Mouse (Mus musculus): ENCODE measurements at regions not wholly inside any gene's neighbourhood (a gene's known extent, or its start where the extent isn't known, plus 50 kb on each side); places are given as distances from the start of the nearest gene placed in this dataset.

- Histone ChIP-seq H3K9ac (ENCODE audit: low read length) (no peak overlapping the region), H3K4me1 (replicated peaks; ENCODE audit: control insufficient read depth, insufficient read depth) (no peaks in the 10 kb centered on the region), H3K27ac (replicated peaks) (no peak overlapping the region), H3K9me3 (ENCODE audit: control insufficient read depth, low read length) (no peaks in the 10 kb centered on the region), H3K27me3 (ENCODE audit: control insufficient read depth, insufficient read depth, low read length) (no peaks in the 10 kb centered on the region), H3K4me3 (ENCODE audit: low read depth, low read length) (no peak overlapping the region), H3K36me3 (ENCODE audit: control insufficient read depth, insufficient read depth, low read length) (no peaks in the 10 kb centered on the region), H3K4me2 (replicated peaks; ENCODE audit: low read depth) (no peak overlapping the region)
- DNase-seq (ENCODE audit: low spot score) (no peak), ATAC-seq (ENCODE audit: low FRiP score, low TSS enrichment) (no peak)
- WGBS, result 75% methylated on average over 4 of the region's 4 CpGs
- TF ChIP-seq EP300 (optimal IDR thresholded peaks at IDR 0.05) (no peak), CTCF (IDR thresholded peaks at IDR 0.05; ENCODE audit: low read depth) (no peak)
Measured at GRCm38 (mm10) chr3:133651996-133652395, 107.1 kb upstream of the Tet2 start.

GRCm38 (mm10) chr3:133659759-133660158 lies 114.8 kb upstream of the Tet2 start:
- Histone ChIP-seq H3K4me1 (replicated peaks; ENCODE audit: control insufficient read depth, insufficient read depth) (no peaks in the 10 kb centered on the region), H3K9ac (ENCODE audit: low read length) (no peak overlapping the region), H3K27ac (replicated peaks) (no peak overlapping the region), H3K9me3 (ENCODE audit: control insufficient read depth, low read length) (no peaks in the 10 kb centered on the region), H3K27me3 (ENCODE audit: control insufficient read depth, insufficient read depth, low read length) (no peaks in the 10 kb centered on the region), H3K4me3 (ENCODE audit: low read depth, low read length) (no peak overlapping the region), H3K36me3 (ENCODE audit: control insufficient read depth, insufficient read depth, low read length) (no peaks in the 10 kb centered on the region), H3K4me2 (replicated peaks; ENCODE audit: low read depth) (no peak overlapping the region)
- TF ChIP-seq EP300 (optimal IDR thresholded peaks at IDR 0.05), result no peak
- TF ChIP-seq CTCF (IDR thresholded peaks at IDR 0.05; ENCODE audit: low read depth), result no peak
- no peak for ATAC-seq (ENCODE audit: low FRiP score, low TSS enrichment)
- WGBS, result 87% methylated on average over 8 of the region's 8 CpGs
- DNase-seq (ENCODE audit: low spot score), result no peak

- H3K4me1 ChIP-seq (replicated peaks; ENCODE audit: control insufficient read depth, insufficient read depth), result no peaks in the 10 kb centered on the region
- no peaks in the 10 kb centered on the region for H3K9me3 ChIP-seq (ENCODE audit: control insufficient read depth, low read length)
- H3K36me3 ChIP-seq (ENCODE audit: control insufficient read depth, insufficient read depth, low read length), result no peaks in the 10 kb centered on the region
- ATAC-seq (ENCODE audit: low FRiP score, low TSS enrichment) (no peak), DNase-seq (ENCODE audit: low spot score) (no peak)
- WGBS, result 64% methylated on average over 3 of the region's 3 CpGs
- H3K4me3 ChIP-seq (ENCODE audit: low read depth, low read length), result no peak overlapping the region
- TF ChIP-seq CTCF (IDR thresholded peaks at IDR 0.05; ENCODE audit: low read depth) (no peak), EP300 (optimal IDR thresholded peaks at IDR 0.05) (no peak)
- H3K9ac ChIP-seq (ENCODE audit: low read length), result no peak overlapping the region
- no peak overlapping the region for H3K27ac ChIP-seq (replicated peaks)
- no peaks in the 10 kb centered on the region for H3K27me3 ChIP-seq (ENCODE audit: control insufficient read depth, insufficient read depth, low read length)
- H3K4me2 ChIP-seq (replicated peaks; ENCODE audit: low read depth), result no peak overlapping the region
Measured at GRCm38 (mm10) chr3:133661303-133661702, 116.4 kb upstream of the Tet2 start.

- Histone ChIP-seq H3K36me3 (ENCODE audit: control insufficient read depth, insufficient read depth, low read length) (no peaks in the 10 kb centered on the region), H3K9me3 (ENCODE audit: control insufficient read depth, low read length) (no peaks in the 10 kb centered on the region), H3K9ac (ENCODE audit: low read length) (no peak overlapping the region), H3K27ac (replicated peaks) (no peak overlapping the region), H3K4me2 (replicated peaks; ENCODE audit: low read depth) (no peak overlapping the region), H3K4me3 (ENCODE audit: low read depth, low read length) (no peak overlapping the region), H3K27me3 (ENCODE audit: control insufficient read depth, insufficient read depth, low read length) (no peaks in the 10 kb centered on the region), H3K4me1 (replicated peaks; ENCODE audit: control insufficient read depth, insufficient read depth) (no peaks in the 10 kb centered on the region)
- DNase-seq (ENCODE audit: low spot score) (no peak), ATAC-seq (ENCODE audit: low FRiP score, low TSS enrichment) (no peak)
- TF ChIP-seq CTCF (IDR thresholded peaks at IDR 0.05; ENCODE audit: low read depth), result no peak
- TF ChIP-seq EP300 (optimal IDR thresholded peaks at IDR 0.05), result no peak
- WGBS, result 67% methylated on average over 3 of the region's 3 CpGs
Measured at GRCm38 (mm10) chr3:133664914-133665313, 120.0 kb upstream of the Tet2 start.

GRCm38 (mm10) chr3:133665425-133666317 lies 120.7 kb upstream of the Tet2 start:
- ATAC-seq (ENCODE audit: low FRiP score, low TSS enrichment), result no peak
- Histone ChIP-seq H3K9me3 (ENCODE audit: control insufficient read depth, low read length) (no peaks in the 10 kb centered on the region), H3K4me3 (ENCODE audit: low read depth, low read length) (no peak overlapping the region), H3K9ac (ENCODE audit: low read length) (no peak overlapping the region), H3K27ac (replicated peaks) (no peak overlapping the region), H3K4me1 (replicated peaks; ENCODE audit: control insufficient read depth, insufficient read depth) (no peaks in the 10 kb centered on the region), H3K27me3 (ENCODE audit: control insufficient read depth, insufficient read depth, low read length) (no peaks in the 10 kb centered on the region), H3K4me2 (replicated peaks; ENCODE audit: low read depth) (no peak overlapping the region), H3K36me3 (ENCODE audit: control insufficient read depth, insufficient read depth, low read length) (no peaks in the 10 kb centered on the region)
- WGBS, result 86% methylated on average over 6 of the region's 6 CpGs
- no peak for TF ChIP-seq EP300 (optimal IDR thresholded peaks at IDR 0.05)
- no peak for TF ChIP-seq CTCF (IDR thresholded peaks at IDR 0.05; ENCODE audit: low read depth)
- DNase-seq (ENCODE audit: low spot score), result no peak

- Histone ChIP-seq H3K4me3 (ENCODE audit: low read depth, low read length) (no peak overlapping the region), H3K27ac (replicated peaks) (no peak overlapping the region), H3K36me3 (ENCODE audit: control insufficient read depth, insufficient read depth, low read length) (no peaks in the 10 kb centered on the region), H3K9me3 (ENCODE audit: control insufficient read depth, low read length) (no peaks in the 10 kb centered on the region), H3K4me2 (replicated peaks; ENCODE audit: low read depth) (no peak overlapping the region), H3K27me3 (ENCODE audit: control insufficient read depth, insufficient read depth, low read length) (no peaks in the 10 kb centered on the region), H3K9ac (ENCODE audit: low read length) (no peak overlapping the region), H3K4me1 (replicated peaks; ENCODE audit: control insufficient read depth, insufficient read depth) (no peaks in the 10 kb centered on the region)
- TF ChIP-seq CTCF (IDR thresholded peaks at IDR 0.05; ENCODE audit: low read depth), result peak; percentile 32; the same call in 1 of the 2 replicates
- no peak for TF ChIP-seq EP300 (optimal IDR thresholded peaks at IDR 0.05)
- WGBS, result 56% methylated on average over 10 of the region's 10 CpGs
- DNase-seq (ENCODE audit: low spot score), result peak; percentile 16
- no peak for ATAC-seq (ENCODE audit: low FRiP score, low TSS enrichment)
Measured at GRCm38 (mm10) chr3:133672742-133673447, 128.0 kb upstream of the Tet2 start.

Measured in stomach, postnatal 0 days (tissue).